ENCODE assay signal across 8 mouse cellular contexts in genomic region chr2:180892841-180893521, GRCm38 (mm10). TPM values are rescaled to one million over a fixed set of nuclear protein-coding genes. Genes with fewer than 3 reads are reported as not detected.
DNase-seq lines count a peak whose midpoint lies in the region; ATAC-seq and TF ChIP-seq lines count a peak whose summit lies in the region.

No protein-coding gene starts in this region.

- H3K27ac ChIP-seq in kidney, adult 2 months (ENCODE audit: insufficient read depth, low read depth, low read length), result no peak overlapping the region
- peak overlapping the region; percentile 99 for H3K27ac ChIP-seq in midbrain, embryonic 11.5 days (ENCODE audit: low read depth, low read length)

- H3K9ac ChIP-seq in midbrain, embryonic 11.5 days (ENCODE audit: low read length), result peak overlapping the region; percentile 99

- peak overlapping the region; percentile 35; the same call in 1 of the 2 replicates for H3K4me3 ChIP-seq in kidney, adult 2 months (ENCODE audit: insufficient read depth, low read depth, low read length)
- H3K4me3 ChIP-seq in midbrain, embryonic 11.5 days (ENCODE audit: low read depth, low read length), result peak overlapping the region; percentile 99

- no peak for TF ChIP-seq CTCF in kidney, adult 2 months (conservative IDR thresholded peaks at IDR 0.05; ENCODE audit: insufficient read depth, insufficient read length, low read depth, low read length)

- TF ChIP-seq POLR2A in kidney, adult 2 months (IDR thresholded peaks at IDR 0.05; ENCODE audit: low read depth, low read length), result no peak

- peaks cover 6% of the 10 kb centered on the region for H3K27me3 ChIP-seq in kidney, adult 2 months (replicated peaks; ENCODE audit: control insufficient read depth, insufficient read depth, low read length)
- no peaks in the 10 kb centered on the region; the same call in 1 of the 2 replicates for H3K27me3 ChIP-seq in midbrain, embryonic 11.5 days (ENCODE audit: control insufficient read depth, insufficient read depth, low read length)

- ATAC-seq in midbrain, embryonic 11.5 days (ENCODE audit: low FRiP score), result peak; percentile 9

- WGBS in kidney, adult 2 months, result 1% methylated on average over 96 of the region's 97 CpGs
- WGBS in midbrain, embryonic 11.5 days, result under 1% methylated on average over 96 of the region's 97 CpGs

- H3K4me1 ChIP-seq in kidney, adult 2 months (ENCODE audit: control insufficient read depth, insufficient read depth, low read length), result no peaks in the 10 kb centered on the region
- H3K4me1 ChIP-seq in midbrain, embryonic 11.5 days (ENCODE audit: control insufficient read depth, insufficient read depth, low read length), result peaks cover 47% of the 10 kb centered on the region

- no peaks in the 10 kb centered on the region for H3K9me3 ChIP-seq in midbrain, embryonic 11.5 days (ENCODE audit: control insufficient read depth, low read length)

- H3K36me3 ChIP-seq in kidney, adult 2 months (ENCODE audit: control insufficient read depth, insufficient read depth, low read length), result no peaks in the 10 kb centered on the region
- H3K36me3 ChIP-seq in midbrain, embryonic 11.5 days (ENCODE audit: control insufficient read depth, insufficient read depth, low read length), result no peaks in the 10 kb centered on the region

- DNase-seq in kidney, adult 2 months, result no peak
- DNase-seq in kidney, adult 11 months, result no peak
- peak; percentile 97 for DNase-seq in cerebellum, adult 9-11 months
- peak; percentile 81 to 86 for DNase-seq in frontal cortex, postnatal 25 days (ENCODE audit: low spot score in 2 of 2)
- DNase-seq in layer of hippocampus, postnatal 10 days (ENCODE audit: low spot score in 2 of 2), result peak; percentile 86 to 92
- DNase-seq in midbrain, embryonic 11.5 days (ENCODE audit: low spot score, missing footprints), result peak; percentile 99
- peak; percentile 86 for DNase-seq in telencephalon, adult 2 months (ENCODE audit: low read depth, low spot score)
- no peak for DNase-seq in T-cell, adult 2 months (ENCODE audit: low spot score)

- H3K4me2 ChIP-seq in midbrain, embryonic 11.5 days, result peak overlapping the region; percentile 97

RNA-seq across cellular contexts. Expression of gene Ythdf1, which starts 27.8 kb away (rescaled TPM):
- 33.9 and 34.8 TPM in 2 replicates for polyA plus RNA-seq in kidney, adult 2 months (2012; rRNA removed)
- total RNA-seq in layer of hippocampus, postnatal 10 days (2021), result 10 to 100 TPM; 61.8 to 64.6 TPM
- 68.5 and 72.4 TPM in 2 replicates for polyA plus RNA-seq in midbrain, embryonic 11.5 days (2014; fragmentation: Nextera tagmentation; extraction: Ambion mirVana)

RNA-seq across cellular contexts. Expression of gene Birc7, which starts 35.8 kb away (rescaled TPM):
- polyA plus RNA-seq in kidney, adult 2 months (2012; rRNA removed), result not detected in 2 replicates
- total RNA-seq in layer of hippocampus, postnatal 10 days (2021), result not detected
- 0.14 and 0.45 TPM in 2 replicates for polyA plus RNA-seq in midbrain, embryonic 11.5 days (2014; fragmentation: Nextera tagmentation; extraction: Ambion mirVana)

Comparison
In these comparisons a context has a peak if more than half of its experiments do, and no peak if none do; other contexts are left out.
1. DNase-seq: peak in cerebellum, adult 9-11 months (single experiment), frontal cortex, postnatal 25 days (2 of 2), layer of hippocampus, postnatal 10 days (2 of 2), midbrain, embryonic 11.5 days (single experiment) and telencephalon, adult 2 months (single experiment); none in kidney, adult 2 months (single experiment), kidney, adult 11 months (single experiment) and T-cell, adult 2 months (single experiment).